Comparison of ENCODE assay signal across 8 mouse cellular contexts in genomic region chr3:68693441-68694048, GRCm38 (mm10). TPM values are rescaled to one million over a fixed set of nuclear protein-coding genes. Genes with fewer than 3 reads are reported as not detected.
DNase-seq lines count a peak whose midpoint lies in the region; ATAC-seq and TF ChIP-seq lines count a peak whose summit lies in the region.

No protein-coding gene starts in this region.

- DNase-seq in kidney, adult 11 months: peak; percentile 15
- peak; percentile 77 to 87 for DNase-seq in gastrocnemius, adult 8-10 months (ENCODE audit: low spot score in 2 of 2)
- peak; percentile 71 for DNase-seq in kidney, postnatal 14 days
- peak; percentile 22 for DNase-seq in liver
- peak; percentile 60 for DNase-seq in ovary, postnatal 36 days (ENCODE audit: low spot score)
- no peak for DNase-seq in T-cell, adult 2 months (ENCODE audit: low spot score)

- no peak for TF ChIP-seq CTCF in bone marrow, adult 2 months (IDR thresholded peaks at IDR 0.05; ENCODE audit: control insufficient read depth, insufficient read depth, low read length)

- ATAC-seq in kidney, embryonic 14.5 days (ENCODE audit: low FRiP score, low TSS enrichment): no peak; the same call in 1 of the 2 replicates

- H3K9ac ChIP-seq in kidney, embryonic 14.5 days (ENCODE audit: low read depth, low read length): no peak overlapping the region

- no peak overlapping the region for H3K4me3 ChIP-seq in kidney, embryonic 14.5 days (ENCODE audit: low read length)
- H3K4me3 ChIP-seq in bone marrow, adult 2 months (replicated peaks; ENCODE audit: control insufficient read depth, low read depth, low read length): peak overlapping the region; percentile 8

- 47% methylated on average over 11 of the region's 11 CpGs for WGBS in kidney, embryonic 14.5 days
- 5% methylated on average over 11 of the region's 11 CpGs for WGBS in bone marrow, adult 2 months

- TF ChIP-seq POLR2A in bone marrow, adult 2 months (IDR thresholded peaks at IDR 0.05; ENCODE audit: borderline replicate concordance, control insufficient read depth, low read depth, low read length): no peak

- H3K4me1 ChIP-seq in kidney, embryonic 14.5 days (ENCODE audit: control insufficient read depth, insufficient read depth, low read length): 0 out of 2 replicates have a peak, but pooled peaks cover 4% of the 10 kb centered on the region
- peaks cover 6% of the 10 kb centered on the region for H3K4me1 ChIP-seq in bone marrow, adult 2 months (ENCODE audit: control insufficient read depth, insufficient read depth, low read length)

- no peak overlapping the region for H3K27ac ChIP-seq in kidney, embryonic 14.5 days (ENCODE audit: low read depth, low read length)
- H3K27ac ChIP-seq in bone marrow, adult 2 months (ENCODE audit: control insufficient read depth, insufficient read depth, low read depth, low read length, poor library complexity): peak overlapping the region; percentile 68

- no peaks in the 10 kb centered on the region for H3K9me3 ChIP-seq in kidney, embryonic 14.5 days (ENCODE audit: control insufficient read depth, low read length)

- H3K4me2 ChIP-seq in kidney, embryonic 14.5 days (replicated peaks; ENCODE audit: low read depth, low read length): no peak overlapping the region

- no peaks in the 10 kb centered on the region for H3K27me3 ChIP-seq in kidney, embryonic 14.5 days (ENCODE audit: control insufficient read depth, insufficient read depth, low read length)

- H3K36me3 ChIP-seq in kidney, embryonic 14.5 days (ENCODE audit: control insufficient read depth, insufficient read depth, low read length): no peaks in the 10 kb centered on the region

RNA-seq across cellular contexts. Expression of gene Il12a, which starts 3.1 kb away (rescaled TPM):
- 0.20 and 0.47 TPM in 2 replicates for polyA plus RNA-seq in kidney, embryonic 14.5 days (2014; fragmentation: Nextera tagmentation; extraction: Ambion mirVana)
- polyA plus RNA-seq in bone marrow, adult 2 months (2011; ENCODE audit: insufficient read depth, insufficient read length, low replicate concordance, missing spikeins): 11.9 and 14.5 TPM in 2 replicates
- total RNA-seq in gastrocnemius, adult 8-10 months (2022): 10 to 100 TPM in 3 of 4 experiments, 1 to 10 TPM in 1; 8.7 to 12.5 (median 10.7) TPM
